Mouse (Mus musculus): ENCODE data around the gene Setd4. TPM values are rescaled to one million over a fixed set of nuclear protein-coding genes. Genes with fewer than 3 reads are reported as not detected.

Setd4 gene
- total and polyA plus RNA-seq, 2 experiments = 9.7 to 10.4 TPM

GRCm38 (mm10) chr16:93596807-93597206, 7.1 kb downstream of the Setd4 start:
- WGBS = 98% methylated on average over 7 of the region's 7 CpGs
- DNase-seq (ENCODE audit: extremely low read depth, low read depth, low spot score) = no peak

GRCm38 (mm10) chr16:93595766-93596165, 8.1 kb downstream of the Setd4 start:
- DNase-seq (ENCODE audit: extremely low read depth, low read depth, low spot score) = peak; percentile 50
- Histone ChIP-seq H3K36me3 (ENCODE audit: control insufficient read depth, insufficient read depth, low read length) (no peaks in the 10 kb centered on the region), H3K27me3 (ENCODE audit: control insufficient read depth, insufficient read depth, low read length) (no peaks in the 10 kb centered on the region), H3K4me1 (ENCODE audit: control insufficient read depth, insufficient read depth, low read length) (peaks cover 9% of the 10 kb centered on the region; the same call in 1 of the 2 replicates), H3K79me2 (ENCODE audit: control insufficient read depth, insufficient read depth, low read length) (no peaks in the 10 kb centered on the region), H3K9ac (ENCODE audit: low read depth, low read length) (no peak overlapping the region), H3K4me3 (ENCODE audit: insufficient read depth, low read depth, low read length) (no peak overlapping the region), H3K27ac (replicated peaks; ENCODE audit: insufficient read depth, low read depth, low read length) (no peak overlapping the region)
- TF ChIP-seq POLR2A (IDR thresholded peaks at IDR 0.05; ENCODE audit: extremely low read depth, insufficient read depth, low read length) = no peak
- TF ChIP-seq CTCF (IDR thresholded peaks at IDR 0.05; ENCODE audit: low read depth, low read length) = no peak
- 47% methylated on average over 5 of the region's 5 CpGs for WGBS

More at GRCm38 (mm10) chr16:93596807-93597206, 7.1 kb downstream of the Setd4 start:
- Histone ChIP-seq H3K9ac (ENCODE audit: low read depth, low read length) (no peak overlapping the region), H3K4me3 (ENCODE audit: insufficient read depth, low read depth, low read length) (no peak overlapping the region), H3K4me1 (ENCODE audit: control insufficient read depth, insufficient read depth, low read length) (peaks cover 8% of the 10 kb centered on the region; the same call in 1 of the 2 replicates), H3K27ac (replicated peaks; ENCODE audit: insufficient read depth, low read depth, low read length) (no peak overlapping the region), H3K79me2 (ENCODE audit: control insufficient read depth, insufficient read depth, low read length) (no peaks in the 10 kb centered on the region), H3K27me3 (ENCODE audit: control insufficient read depth, insufficient read depth, low read length) (no peaks in the 10 kb centered on the region), H3K36me3 (ENCODE audit: control insufficient read depth, insufficient read depth, low read length) (no peaks in the 10 kb centered on the region)
- TF ChIP-seq CTCF (IDR thresholded peaks at IDR 0.05; ENCODE audit: low read depth, low read length) (no peak), POLR2A (IDR thresholded peaks at IDR 0.05; ENCODE audit: extremely low read depth, insufficient read depth, low read length) (no peak)

GRCm38 (mm10) chr16:93594448-93594847, 9.4 kb downstream of the Setd4 start:
- H3K79me2 ChIP-seq (ENCODE audit: control insufficient read depth, insufficient read depth, low read length) = no peaks in the 10 kb centered on the region
- no peak overlapping the region for H3K27ac ChIP-seq (replicated peaks; ENCODE audit: insufficient read depth, low read depth, low read length)
- H3K4me3 ChIP-seq (ENCODE audit: insufficient read depth, low read depth, low read length) = no peak overlapping the region
- no peak overlapping the region for H3K9ac ChIP-seq (ENCODE audit: low read depth, low read length)
- no peak for DNase-seq (ENCODE audit: extremely low read depth, low read depth, low spot score)
- WGBS = 96% methylated on average over 10 of the region's 10 CpGs
- peaks cover 20% of the 10 kb centered on the region for H3K4me1 ChIP-seq (ENCODE audit: control insufficient read depth, insufficient read depth, low read length)
- no peak for TF ChIP-seq CTCF (IDR thresholded peaks at IDR 0.05; ENCODE audit: low read depth, low read length)
- no peak for TF ChIP-seq POLR2A (IDR thresholded peaks at IDR 0.05; ENCODE audit: extremely low read depth, insufficient read depth, low read length)
- H3K36me3 ChIP-seq (ENCODE audit: control insufficient read depth, insufficient read depth, low read length) = no peaks in the 10 kb centered on the region
- H3K27me3 ChIP-seq (ENCODE audit: control insufficient read depth, insufficient read depth, low read length) = no peaks in the 10 kb centered on the region

- peak overlapping the region; percentile 87 for H3K27ac ChIP-seq (replicated peaks; ENCODE audit: insufficient read depth, low read depth, low read length)
These were observed 10.5 kb downstream of the Setd4 start for GRCm38 (mm10) chr16:93593406-93593805.

GRCm38 (mm10) chr16:93592711-93593110, 11.2 kb downstream of the Setd4 start:
- Histone ChIP-seq H3K9ac (ENCODE audit: low read depth, low read length) (peak overlapping the region; percentile 25), H3K27me3 (ENCODE audit: control insufficient read depth, insufficient read depth, low read length) (no peaks in the 10 kb centered on the region), H3K36me3 (ENCODE audit: control insufficient read depth, insufficient read depth, low read length) (no peaks in the 10 kb centered on the region), H3K4me3 (ENCODE audit: insufficient read depth, low read depth, low read length) (no peak overlapping the region), H3K79me2 (ENCODE audit: control insufficient read depth, insufficient read depth, low read length) (0 out of 2 replicates have a peak, but pooled peaks cover 3% of the 10 kb centered on the region), H3K4me1 (ENCODE audit: control insufficient read depth, insufficient read depth, low read length) (peaks cover 28% of the 10 kb centered on the region), H3K27ac (replicated peaks; ENCODE audit: insufficient read depth, low read depth, low read length) (peak overlapping the region; percentile 87)
- peak; percentile 98 for DNase-seq (ENCODE audit: extremely low read depth, low read depth, low spot score)
- TF ChIP-seq CTCF (IDR thresholded peaks at IDR 0.05; ENCODE audit: low read depth, low read length) (no peak), POLR2A (IDR thresholded peaks at IDR 0.05; ENCODE audit: extremely low read depth, insufficient read depth, low read length) (no peak)
- WGBS = 28% methylated on average over 3 of the region's 3 CpGs

More at GRCm38 (mm10) chr16:93593406-93593805, 10.5 kb downstream of the Setd4 start:
- H3K36me3 ChIP-seq (ENCODE audit: control insufficient read depth, insufficient read depth, low read length) = no peaks in the 10 kb centered on the region
- H3K4me1 ChIP-seq (ENCODE audit: control insufficient read depth, insufficient read depth, low read length) = peaks cover 25% of the 10 kb centered on the region
- DNase-seq (ENCODE audit: extremely low read depth, low read depth, low spot score) = peak; percentile 96
- WGBS = 33% methylated on average over 8 of the region's 8 CpGs
- H3K27me3 ChIP-seq (ENCODE audit: control insufficient read depth, insufficient read depth, low read length) = no peaks in the 10 kb centered on the region
- no peaks in the 10 kb centered on the region for H3K79me2 ChIP-seq (ENCODE audit: control insufficient read depth, insufficient read depth, low read length)
- H3K4me3 ChIP-seq (ENCODE audit: insufficient read depth, low read depth, low read length) = no peak overlapping the region
- H3K9ac ChIP-seq (ENCODE audit: low read depth, low read length) = peak overlapping the region; percentile 25; the same call in 1 of the 2 replicates
- TF ChIP-seq CTCF (IDR thresholded peaks at IDR 0.05; ENCODE audit: low read depth, low read length) = no peak
- TF ChIP-seq POLR2A (IDR thresholded peaks at IDR 0.05; ENCODE audit: extremely low read depth, insufficient read depth, low read length) = no peak

Data from liver, adult 2 months (tissue).